In the genomic region with DNA sequence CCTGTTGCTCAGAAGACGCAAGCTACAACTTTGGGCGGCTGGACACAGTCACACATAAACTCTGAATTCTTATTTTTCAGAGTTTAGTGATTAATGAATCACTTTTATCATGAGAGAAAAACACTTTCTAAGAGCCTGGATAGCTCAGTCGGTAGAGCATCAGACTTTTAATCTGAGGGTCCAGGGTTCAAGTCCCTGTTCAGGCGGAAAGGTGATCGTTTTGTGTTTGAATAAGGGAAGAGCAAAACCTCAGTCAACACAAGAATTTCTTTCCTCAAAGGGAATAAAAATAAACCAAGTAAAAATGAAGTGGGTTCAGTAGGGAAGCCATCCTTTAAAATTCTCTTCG, we compare ENCODE assay signal across 8 mouse cellular contexts. TPM values are rescaled to one million over a fixed set of nuclear protein-coding genes. Genes with fewer than 3 reads are reported as not detected.
DNase-seq lines count a peak whose midpoint lies in the region; ATAC-seq and TF ChIP-seq lines count a peak whose summit lies in the region.
"Not testable (repeated sequence)": the region's sequence is repeated elsewhere in the genome, so short reads cannot be mapped to it uniquely, and the experiment has no call there.

No protein-coding gene starts in this region.

- H3K9me3 ChIP-seq in CH12.LX (replicated peaks; ENCODE audit: low read length); forebrain, embryonic 10.5 days; heart, embryonic 14.5 days (ENCODE audit: control insufficient read depth, low read length); intestine, embryonic 14.5 days (ENCODE audit: control insufficient read depth, low read length); limb, embryonic 12.5 days; lung, embryonic 14.5 days (ENCODE audit: low read depth, low read length); neural tube, embryonic 12.5 days: not testable (repeated sequence)

- ATAC-seq in heart, embryonic 14.5 days (ENCODE audit: insufficient number of reproducible peaks, insufficient read depth, low FRiP score, low read depth); intestine, embryonic 14.5 days (replicated peaks; ENCODE audit: low FRiP score, low TSS enrichment, low read depth); limb, embryonic 12.5 days (ENCODE audit: insufficient number of reproducible peaks, insufficient read depth, low FRiP score, low TSS enrichment, low read depth); lung, embryonic 14.5 days (ENCODE audit: insufficient read depth); neural tube, embryonic 12.5 days (ENCODE audit: low FRiP score, low read depth): not testable (repeated sequence)

- not testable (repeated sequence) for TF ChIP-seq RAD21 in CH12.LX (IDR thresholded peaks at IDR 0.05; ENCODE audit: low read depth, low read length)

- H3K4me3 ChIP-seq in CH12.LX (replicated peaks in 1 of 3; ENCODE audit: low read depth in 2 of 3, low read length in 2 of 3, poor library complexity in 1 of 3) = peak overlapping the region; percentile 39 to 52 (median 45)
- peak overlapping the region; percentile 54 for H3K4me3 ChIP-seq in forebrain, embryonic 10.5 days
- peak overlapping the region in 1 of 2 experiments; percentile 16; a peak in 1 of 4 replicates for H3K4me3 ChIP-seq in heart, embryonic 14.5 days (ENCODE audit: control insufficient read depth in 1 of 2, insufficient read depth in 1 of 2, low read depth in 1 of 2, low read length in 2 of 2)
- H3K4me3 ChIP-seq in intestine, embryonic 14.5 days (ENCODE audit: low read depth, low read length) = 0 out of 2 replicates have a peak overlapping the region, but pooled peaks have one; percentile 1
- H3K4me3 ChIP-seq in limb, embryonic 12.5 days (replicated peaks) = peak overlapping the region; percentile 9
- peak overlapping the region; percentile 21 for H3K4me3 ChIP-seq in lung, embryonic 14.5 days (ENCODE audit: low read depth, low read length)
- H3K4me3 ChIP-seq in neural tube, embryonic 12.5 days = not testable (repeated sequence)

- H3K36me3 ChIP-seq in CH12.LX (replicated peaks in 1 of 2; ENCODE audit: control insufficient read depth in 1 of 2, insufficient read depth in 1 of 2, low read length in 1 of 2); forebrain, embryonic 10.5 days (replicated peaks); heart, embryonic 14.5 days (ENCODE audit: control insufficient read depth, insufficient read depth, low read length); intestine, embryonic 14.5 days (ENCODE audit: control insufficient read depth, insufficient read depth, low read length); limb, embryonic 12.5 days; lung, embryonic 14.5 days (ENCODE audit: insufficient read depth); neural tube, embryonic 12.5 days: not testable (repeated sequence)

- not testable (repeated sequence) for TF ChIP-seq EP300 in CH12.LX (IDR thresholded peaks at IDR 0.05; ENCODE audit: low read length)

- peak overlapping the region; percentile 60; the same call in 1 of the 2 replicates for H3K4me2 ChIP-seq in CH12.LX (ENCODE audit: insufficient read depth, low read depth, poor library complexity, severe bottlenecking)
- peak overlapping the region; percentile 49 for H3K4me2 ChIP-seq in heart, embryonic 14.5 days (ENCODE audit: low read length)
- peak overlapping the region; percentile 33 for H3K4me2 ChIP-seq in intestine, embryonic 14.5 days (ENCODE audit: low read length)
- H3K4me2 ChIP-seq in limb, embryonic 12.5 days = peak overlapping the region; percentile 18; the same call in 1 of the 2 replicates
- H3K4me2 ChIP-seq in lung, embryonic 14.5 days = peak overlapping the region; percentile 49
- H3K4me2 ChIP-seq in neural tube, embryonic 12.5 days (replicated peaks) = peak overlapping the region; percentile 36; the same call in 1 of the 2 replicates

- peak; percentile 81 for DNase-seq in CH12.LX (ENCODE audit: extremely low read depth)
- peak; percentile 66 for DNase-seq in embryo, embryonic 10 days (ENCODE audit: low spot score)
- not testable (repeated sequence) for DNase-seq in forebrain, embryonic 10.5 days (ENCODE audit: extremely low spot score, low spot score); intestine, embryonic 14.5 days (ENCODE audit: low spot score)
- peak; percentile 58 for DNase-seq in lung, embryonic 14.5 days

- H3K79me2 ChIP-seq in CH12.LX (replicated peaks; ENCODE audit: control insufficient read depth, extremely low read depth, insufficient read depth, poor library complexity, severe bottlenecking) = not testable (repeated sequence)

- TF ChIP-seq POLR2A in CH12.LX (IDR thresholded peaks at IDR 0.05; ENCODE audit: low read depth, low read length) = not testable (repeated sequence)

- in situ Hi-C loops in CH12.LX (cut with MboI; ENCODE audit: low pct_ligation_motif_present, low pct_unique_long_range_greater_than_20kb, low sequenced_read_pairs) = not testable (repeated sequence)

- H3K27ac ChIP-seq in CH12.LX (ENCODE audit: insufficient read depth, low read depth); heart, embryonic 14.5 days (replicated peaks in 1 of 2; ENCODE audit: control insufficient read depth in 1 of 2, insufficient read depth in 1 of 2, low read depth in 2 of 2, low read length in 2 of 2); intestine, embryonic 14.5 days (ENCODE audit: low read depth); limb, embryonic 12.5 days; lung, embryonic 14.5 days (ENCODE audit: low read depth); neural tube, embryonic 12.5 days: not testable (repeated sequence)
- H3K27ac ChIP-seq in forebrain, embryonic 10.5 days = peak overlapping the region; percentile 75; the same call in 1 of the 2 replicates

- H3K4me1 ChIP-seq in CH12.LX (ENCODE audit: control insufficient read depth in 1 of 2, insufficient read depth in 2 of 2) = peaks cover 0 to 16% of the 10 kb centered on the region in 2 experiments; a peak in 2 of 4 replicates
- peaks cover 29% of the 10 kb centered on the region for H3K4me1 ChIP-seq in forebrain, embryonic 10.5 days
- not testable (repeated sequence) for H3K4me1 ChIP-seq in heart, embryonic 14.5 days (ENCODE audit: control insufficient read depth in 2 of 2, insufficient read depth in 2 of 2, low read length in 2 of 2); intestine, embryonic 14.5 days (replicated peaks; ENCODE audit: control insufficient read depth, insufficient read depth, low read length); limb, embryonic 12.5 days (replicated peaks); lung, embryonic 14.5 days (ENCODE audit: insufficient read depth); neural tube, embryonic 12.5 days

- dilution Hi-C loops in CH12.LX (cut with MboI; ENCODE audit: extremely low pct_ligation_motif_present, extremely low pct_unique_long_range_greater_than_20kb, low sequenced_read_pairs) = not testable (repeated sequence)

- 5% methylated on average over 6 of the region's 6 CpGs for WGBS in forebrain, embryonic 10.5 days
- 26% methylated on average over 6 of the region's 6 CpGs for WGBS in heart, embryonic 14.5 days
- 37% methylated on average over 6 of the region's 6 CpGs for WGBS in intestine, embryonic 14.5 days
- 12% methylated on average over 6 of the region's 6 CpGs for WGBS in limb, embryonic 12.5 days
- WGBS in lung, embryonic 14.5 days = 23% methylated on average over 6 of the region's 6 CpGs
- WGBS in neural tube, embryonic 12.5 days = 5% methylated on average over 6 of the region's 6 CpGs

- H3K27me3 ChIP-seq in CH12.LX (replicated peaks) = peaks cover 14% of the 10 kb centered on the region
- H3K27me3 ChIP-seq in forebrain, embryonic 10.5 days (ENCODE audit: poor library complexity, severe bottlenecking); heart, embryonic 14.5 days (ENCODE audit: control insufficient read depth, insufficient read depth, low read length); intestine, embryonic 14.5 days (replicated peaks; ENCODE audit: control insufficient read depth, insufficient read depth, low read length); limb, embryonic 12.5 days; lung, embryonic 14.5 days (ENCODE audit: insufficient read depth, low read length); neural tube, embryonic 12.5 days (replicated peaks): not testable (repeated sequence)

- peak overlapping the region; percentile 33; the same call in 1 of the 2 replicates for H3K9ac ChIP-seq in CH12.LX (ENCODE audit: insufficient read depth, low read depth)
- H3K9ac ChIP-seq in heart, embryonic 14.5 days (ENCODE audit: low read length) = peak overlapping the region; percentile 34; the same call in 1 of the 2 replicates
- H3K9ac ChIP-seq in intestine, embryonic 14.5 days (ENCODE audit: low read length); limb, embryonic 12.5 days (replicated peaks); lung, embryonic 14.5 days; neural tube, embryonic 12.5 days: not testable (repeated sequence)

- not testable (repeated sequence) for TF ChIP-seq CTCF in CH12.LX (conservative IDR thresholded peaks at IDR 0.05 in 1 of 2, IDR thresholded peaks at IDR 0.05 in 1 of 2; ENCODE audit: low read depth in 2 of 2, low read length in 2 of 2); lung, embryonic 14.5 days (IDR thresholded peaks at IDR 0.05; ENCODE audit: low read depth)

TF ChIP-seq in CH12.LX, 34 proteins besides CTCF, POLR2A, EP300 and RAD21 (continues in another document):
- peak; percentile 96 for TF ChIP-seq MAFK (IDR thresholded peaks at IDR 0.05; ENCODE audit: insufficient replicate concordance, low read length)

RNA-seq across cellular contexts. Expression of a gene that starts 37.1 kb away (rescaled TPM):
- total RNA-seq in CH12.LX (2012; rRNA removed) = 2.3 and 3.1 TPM in 2 replicates
- 2.0 and 3.3 TPM in 2 replicates for total RNA-seq in CH12.LX (2014; rRNA removed)
- polyA plus RNA-seq in CH12.LX (2012; ENCODE audit: insufficient read length, low read depth) = 0.79 and 0.80 TPM in 2 replicates
- polyA plus RNA-seq in forebrain, embryonic 10.5 days (2016; fragmentation: Nextera tagmentation; extraction: Ambion mirVana) = 24.3 and 26.8 TPM in 2 replicates
- polyA plus RNA-seq in heart, embryonic 14.5 days (2014; fragmentation: Nextera tagmentation; extraction: Ambion mirVana) = 6.0 and 7.1 TPM in 2 replicates
- polyA plus RNA-seq in intestine, embryonic 14.5 days (2014; fragmentation: Nextera tagmentation; extraction: Ambion mirVana) = 9.8 and 13.8 TPM in 2 replicates
- polyA plus RNA-seq in limb, embryonic 12.5 days (2016; fragmentation: Nextera tagmentation; extraction: Ambion mirVana) = 23.2 and 25.2 TPM in 2 replicates
- 16.0 and 16.4 TPM in 2 replicates for polyA plus RNA-seq in lung, embryonic 14.5 days (2014; fragmentation: Nextera tagmentation; extraction: Ambion mirVana)
- polyA plus RNA-seq in neural tube, embryonic 12.5 days (2016; fragmentation: Nextera tagmentation; extraction: Ambion mirVana) = 19.1 and 19.4 TPM in 2 replicates
